Mouse (Mus musculus) intestine, embryonic 14.5 days (tissue): ENCODE data around the gene Zfp663. TPM values are rescaled to one million over a fixed set of nuclear protein-coding genes. Genes with fewer than 3 reads are reported as not detected.

Experiments
- ATAC-seq: fragments of 200-750 bp; cut with Nextera tagmentation; replicated peaks from 2 replicates; pipeline ENCODE4 v1.8.0; 2017; ENCODE audit warnings: low read depth, moderate number of reproducible peaks, moderate TSS enrichment, moderate library complexity; ENCODE audit not compliant: low FRiP score, low TSS enrichment
- DNase-seq: peaks from one replicate; pipeline ENCODE4 v3.0.0-alpha.2; 2018; ENCODE audit warnings: low spot score
- H3K27ac ChIP-seq: fragments of 300-500 bp; sonication (generic); 2 replicates; pipeline ENCODE4 v1.5.1; 2014; ENCODE audit warnings: low read depth, mild to moderate bottlenecking, control low read depth
- H3K27me3 ChIP-seq: fragments of 300-500 bp; sonication (generic); replicated peaks from 2 replicates; pipeline ENCODE4 v1.6.1; 2014; ENCODE audit warnings: low read length, control low read depth; ENCODE audit not compliant: control insufficient read depth, insufficient read depth
- H3K36me3 ChIP-seq: fragments of 300-500 bp; sonication (generic); 2 replicates; pipeline ENCODE4 v1.6.1; 2014; ENCODE audit warnings: low read length, control low read depth; ENCODE audit not compliant: control insufficient read depth, insufficient read depth
- H3K4me1 ChIP-seq: fragments of 300-500 bp; sonication (generic); replicated peaks from 2 replicates; pipeline ENCODE4 v1.6.1; 2014; ENCODE audit warnings: low read length, control low read depth, mixed read lengths; ENCODE audit not compliant: control insufficient read depth, insufficient read depth
- H3K4me2 ChIP-seq: fragments of 300-500 bp; sonication (generic); 2 replicates; pipeline ENCODE4 v1.6.1; 2014; ENCODE audit warnings: low read length
- H3K4me3 ChIP-seq: fragments of 300-500 bp; sonication (generic); 2 replicates; pipeline ENCODE4 v1.5.1; 2014; ENCODE audit warnings: low read depth, low read length, control low read depth, mixed read lengths
- H3K9ac ChIP-seq: fragments of 300-500 bp; sonication (generic); 2 replicates; pipeline ENCODE4 v1.6.1; 2014; ENCODE audit warnings: mild to moderate bottlenecking, low read length
- H3K9me3 ChIP-seq: fragments of 300-500 bp; sonication (generic); 2 replicates; pipeline ENCODE4 v1.6.1; 2016; ENCODE audit warnings: low read length, control low read depth; ENCODE audit not compliant: control insufficient read depth
- WGBS: fragments of 180-500 bp; shearing (Covaris S2); extraction: QIAGEN DNeasy Blood & Tissue Kit; methylation state at CpG from one replicate; pipeline ENCODE4 v1.1.7; 2014; 5-methylcytosine and 5-hydroxymethylcytosine counted together
- polyA plus RNA-seq: library from polyadenylated mRNA; unstranded; fragments of >200 nt; fragmentation: Nextera tagmentation; extraction: Ambion mirVana; gene quantifications from 2 replicates; pipeline ENCODE4 v1.2.1, GENCODE M21; 2014

Zfp663 gene
- polyA plus RNA-seq, 1 experiment from 2014 or later: 0.72 TPM

DNA sequence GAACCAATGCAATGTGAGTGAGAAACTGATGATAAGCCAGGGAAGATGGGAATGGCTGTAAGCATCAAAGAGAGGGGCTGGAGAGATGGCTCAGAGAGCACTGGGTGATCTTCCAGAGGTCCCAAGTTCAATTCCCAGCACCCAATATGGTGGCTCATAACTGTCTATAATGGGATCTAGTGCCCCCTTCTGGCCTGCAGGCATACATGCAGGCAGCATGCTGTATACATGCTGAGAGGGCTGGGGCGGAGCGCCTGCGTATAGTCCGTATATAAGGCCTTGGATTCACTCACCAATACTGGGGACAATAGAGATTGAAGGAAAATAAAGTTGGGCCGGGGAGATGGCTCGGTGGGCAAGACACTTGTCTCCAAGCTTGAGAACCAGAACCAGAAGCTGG lies 5.2 kb downstream of the Zfp663 start:
- no peak overlapping the region for H3K27ac ChIP-seq
- ATAC-seq: no peak
- no peaks in the 10 kb centered on the region for H3K9me3 ChIP-seq
- peaks cover 15% of the 10 kb centered on the region for H3K4me1 ChIP-seq
- H3K9ac ChIP-seq: no peak overlapping the region
- peaks cover 8% of the 10 kb centered on the region; the same call in 1 of the 2 replicates for H3K27me3 ChIP-seq
- H3K4me3 ChIP-seq: no peak overlapping the region
- WGBS: 89% methylated on average over 6 of the region's 6 CpGs
- no peak for DNase-seq
- no peak overlapping the region for H3K4me2 ChIP-seq
- H3K36me3 ChIP-seq: no peaks in the 10 kb centered on the region

DNA sequence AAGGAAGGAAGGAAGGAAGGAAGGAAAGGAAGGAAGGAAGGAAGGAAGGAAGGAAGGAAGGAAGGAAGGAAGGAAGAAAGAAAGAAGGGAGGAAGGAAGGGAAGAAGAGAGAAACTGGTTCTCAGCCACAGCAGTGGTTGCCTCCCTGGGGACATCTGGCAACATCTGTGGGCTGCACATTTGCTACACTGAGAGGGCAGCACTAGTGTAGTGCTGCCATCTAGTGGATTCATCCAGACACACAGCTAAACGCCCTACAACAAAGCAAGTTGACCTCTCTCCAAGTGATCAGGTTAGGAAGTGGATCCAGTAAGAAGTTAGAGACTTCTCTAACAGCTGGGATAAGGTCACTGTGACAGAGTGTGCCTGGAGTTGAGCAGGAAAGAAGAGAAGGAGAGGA lies 7.7 kb downstream of the Zfp663 start:
- no peak overlapping the region for H3K9ac ChIP-seq
- H3K4me3 ChIP-seq: no peak overlapping the region
- H3K4me1 ChIP-seq: no peaks in the 10 kb centered on the region
- peak; percentile 74 for DNase-seq
- no peak overlapping the region for H3K4me2 ChIP-seq
- ATAC-seq: no peak
- 0 out of 2 replicates have a peak, but pooled peaks cover 4% of the 10 kb centered on the region for H3K27me3 ChIP-seq
- H3K9me3 ChIP-seq: no peaks in the 10 kb centered on the region
- no peak overlapping the region for H3K27ac ChIP-seq
- H3K36me3 ChIP-seq: no peaks in the 10 kb centered on the region
- WGBS: 0% methylated on average over 1 of the region's 1 CpGs

DNA sequence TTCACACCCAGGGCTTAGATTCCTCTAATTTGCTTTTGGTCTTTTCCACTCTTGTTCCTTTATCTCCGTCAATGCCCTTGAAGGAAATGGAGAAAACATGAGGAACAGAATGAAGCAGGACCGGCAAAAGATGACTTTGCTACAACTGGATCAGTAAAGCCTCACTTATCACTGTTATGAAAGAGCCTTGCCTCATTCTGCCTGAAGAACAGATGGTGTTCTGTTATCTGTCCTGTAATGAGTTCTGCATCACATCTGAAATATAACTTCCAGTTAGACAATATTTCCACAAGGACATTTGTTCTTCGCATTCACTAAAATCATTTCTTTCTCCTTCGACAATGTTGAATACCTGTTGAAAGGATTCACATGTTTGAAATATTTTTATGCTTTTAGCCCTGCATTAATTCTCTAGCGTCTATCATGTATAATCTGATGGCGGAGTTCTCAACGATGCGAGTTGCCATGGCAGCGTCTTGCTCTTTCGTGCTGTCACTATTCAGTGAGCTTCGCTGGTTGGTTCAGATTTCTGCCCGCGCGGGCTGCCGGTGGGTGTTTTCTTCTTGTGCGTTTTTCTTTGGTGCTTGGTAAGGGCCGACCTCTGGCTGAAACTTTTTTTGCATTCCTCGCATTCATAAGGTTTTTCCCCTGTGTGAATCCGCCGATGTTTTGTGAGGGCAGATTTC lies 16.6 kb downstream of the Zfp663 start:
- no peaks in the 10 kb centered on the region for H3K36me3 ChIP-seq
- peaks cover 15% of the 10 kb centered on the region; the same call in 1 of the 2 replicates for H3K9me3 ChIP-seq
- H3K4me3 ChIP-seq: no peak overlapping the region
- no peak for ATAC-seq
- no peak overlapping the region for H3K4me2 ChIP-seq
- no peaks in the 10 kb centered on the region for H3K27me3 ChIP-seq
- WGBS: 90% methylated on average over 20 of the region's 20 CpGs
- H3K27ac ChIP-seq: no peak overlapping the region
- H3K9ac ChIP-seq: no peak overlapping the region
- H3K4me1 ChIP-seq: no peaks in the 10 kb centered on the region
- no peak for DNase-seq

DNA sequence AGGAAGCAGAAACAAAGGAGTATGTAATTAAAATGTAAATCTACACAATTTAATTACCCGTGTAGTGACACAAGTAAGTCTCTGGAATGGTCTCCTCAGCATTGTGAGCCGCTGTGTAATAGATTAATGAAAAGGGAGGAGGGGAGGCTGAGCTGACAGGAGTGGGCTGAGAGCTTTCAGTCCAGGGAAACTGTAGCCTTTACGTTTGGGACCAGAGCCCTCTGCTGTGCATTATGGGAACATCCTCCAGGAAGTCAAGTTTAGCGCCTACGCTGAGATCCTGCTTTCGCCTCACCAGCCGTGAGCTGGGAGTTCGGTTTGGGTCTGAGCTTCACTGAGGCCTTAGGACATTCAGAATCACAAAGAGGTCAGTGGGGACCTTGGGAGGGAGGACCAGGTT lies 19.1 kb downstream of the Zfp663 start:
- no peaks in the 10 kb centered on the region for H3K36me3 ChIP-seq
- no peaks in the 10 kb centered on the region for H3K27me3 ChIP-seq
- DNase-seq: no peak
- ATAC-seq: no peak
- H3K9ac ChIP-seq: no peak overlapping the region
- no peak overlapping the region for H3K27ac ChIP-seq
- H3K4me2 ChIP-seq: no peak overlapping the region
- H3K9me3 ChIP-seq: peaks cover 15% of the 10 kb centered on the region; the same call in 1 of the 2 replicates
- no peak overlapping the region for H3K4me3 ChIP-seq
- no peaks in the 10 kb centered on the region for H3K4me1 ChIP-seq
- WGBS: 24% methylated on average over 8 of the region's 8 CpGs

DNA sequence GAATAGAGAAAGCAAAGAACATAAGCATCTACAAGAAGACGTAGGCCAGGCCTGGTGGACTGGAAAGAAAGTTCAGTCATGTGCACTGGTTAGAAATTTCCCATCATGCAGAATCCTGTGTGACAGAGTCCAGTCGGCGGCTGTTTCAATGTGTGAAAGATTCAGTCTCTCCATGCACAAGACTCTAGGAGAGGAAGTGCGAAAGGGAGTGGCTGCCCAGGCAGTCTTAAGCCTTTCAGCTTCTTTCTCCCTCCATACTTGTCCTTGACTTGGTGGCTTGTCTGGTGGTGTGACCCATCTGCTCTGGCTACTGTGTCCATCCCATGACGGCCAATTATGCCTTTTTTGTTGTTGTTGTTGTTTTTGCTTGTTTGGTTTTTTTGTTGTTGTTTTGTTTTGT lies 22.3 kb downstream of the Zfp663 start:
- no peaks in the 10 kb centered on the region for H3K4me1 ChIP-seq
- WGBS: 85% methylated on average over 5 of the region's 5 CpGs
- ATAC-seq: no peak
- no peak overlapping the region for H3K9ac ChIP-seq
- no peaks in the 10 kb centered on the region for H3K9me3 ChIP-seq
- H3K4me2 ChIP-seq: no peak overlapping the region
- DNase-seq: no peak
- no peak overlapping the region for H3K4me3 ChIP-seq
- H3K36me3 ChIP-seq: no peaks in the 10 kb centered on the region
- no peak overlapping the region for H3K27ac ChIP-seq
- no peaks in the 10 kb centered on the region for H3K27me3 ChIP-seq

DNA sequence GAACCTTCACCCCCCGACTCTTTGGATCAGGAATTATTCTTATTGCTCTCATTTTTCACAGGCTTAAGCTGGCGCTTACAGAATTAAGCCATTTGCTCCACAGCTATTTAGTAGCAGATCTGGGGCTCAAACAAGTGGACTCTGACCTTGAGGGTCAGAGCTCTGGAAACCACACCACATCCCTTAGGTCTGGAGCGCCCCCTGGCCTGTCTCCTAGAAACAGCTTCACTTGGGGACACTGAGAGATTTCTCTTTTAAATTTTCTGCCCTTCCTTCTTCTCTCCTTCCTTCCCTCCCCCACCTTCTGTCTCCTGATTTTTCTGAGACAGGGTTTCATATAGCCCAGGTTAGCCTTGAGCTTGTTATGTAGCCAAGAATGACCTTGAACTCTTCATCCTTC lies 31.3 kb downstream of the Zfp663 start:
- no peaks in the 10 kb centered on the region for H3K36me3 ChIP-seq
- ATAC-seq (no peak), DNase-seq (no peak)
- H3K27ac ChIP-seq: no peak overlapping the region
- H3K4me1 ChIP-seq: no peaks in the 10 kb centered on the region
- no peak overlapping the region for H3K9ac ChIP-seq
- H3K27me3 ChIP-seq: no peaks in the 10 kb centered on the region
- H3K4me3 ChIP-seq: no peak overlapping the region
- WGBS: 34% methylated on average over 3 of the region's 3 CpGs
- no peaks in the 10 kb centered on the region for H3K9me3 ChIP-seq
- no peak overlapping the region for H3K4me2 ChIP-seq

DNA sequence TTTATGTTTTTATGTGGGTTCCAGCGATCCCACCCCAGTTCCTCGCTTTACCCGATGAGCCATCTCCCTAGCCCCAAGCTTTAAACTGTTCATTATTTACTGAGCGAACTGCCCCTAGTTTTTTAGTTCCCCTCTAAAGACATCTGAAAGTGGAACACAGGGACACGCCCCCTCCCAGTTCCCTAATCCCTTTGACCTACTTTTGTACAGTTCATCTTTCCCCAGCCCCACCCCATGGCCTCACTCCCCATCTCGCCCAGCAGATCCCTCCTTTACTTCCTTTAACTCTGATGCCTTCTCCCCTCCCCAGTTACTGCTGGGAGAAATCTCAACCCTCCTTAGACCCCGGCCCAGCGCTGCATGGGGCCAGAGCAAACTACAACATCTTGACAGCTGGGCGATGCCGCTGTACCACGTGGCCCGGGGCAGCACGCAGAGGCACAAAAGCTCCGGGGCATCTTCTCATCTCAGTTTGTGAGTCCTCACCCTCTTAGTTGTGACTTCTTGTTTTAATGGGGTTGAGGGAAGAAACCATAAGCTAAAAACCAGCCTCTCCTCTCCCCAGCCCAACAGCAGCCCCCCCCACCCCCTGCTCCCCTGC lies 35.8 kb downstream of the Zfp663 start:
- no peaks in the 10 kb centered on the region for H3K36me3 ChIP-seq
- 0 out of 2 replicates have a peak, but pooled peaks cover 3% of the 10 kb centered on the region for H3K9me3 ChIP-seq
- WGBS: 56% methylated on average over 14 of the region's 14 CpGs
- no peak overlapping the region for H3K9ac ChIP-seq
- no peaks in the 10 kb centered on the region for H3K27me3 ChIP-seq
- H3K27ac ChIP-seq: no peak overlapping the region
- ATAC-seq (no peak), DNase-seq (no peak)
- no peak overlapping the region for H3K4me3 ChIP-seq
- no peaks in the 10 kb centered on the region for H3K4me1 ChIP-seq
- no peak overlapping the region for H3K4me2 ChIP-seq

DNA sequence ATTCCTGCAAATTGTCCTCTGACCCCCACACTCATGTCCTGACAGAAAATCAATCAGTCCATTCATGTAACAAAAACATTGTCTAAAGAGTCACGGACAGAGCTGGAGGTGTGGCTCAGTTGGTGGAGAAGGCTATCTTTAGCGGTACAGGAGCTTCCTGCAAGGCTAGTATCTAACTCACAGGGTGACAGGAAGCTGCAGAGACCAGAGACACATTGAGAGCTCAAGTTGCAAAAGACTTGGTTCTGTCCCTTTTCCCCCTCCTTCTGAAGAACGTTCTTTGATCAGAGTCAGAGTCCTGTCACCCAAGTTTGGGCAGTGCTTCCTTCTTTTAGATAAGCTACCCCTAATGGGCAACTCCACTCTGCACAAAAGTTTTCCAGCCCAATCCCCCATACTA lies 38.8 kb downstream of the Zfp663 start:
- no peak for ATAC-seq
- DNase-seq: no peak
- H3K4me1 ChIP-seq: peaks cover 15% of the 10 kb centered on the region
- no peak overlapping the region for H3K4me2 ChIP-seq
- H3K36me3 ChIP-seq: no peaks in the 10 kb centered on the region
- 15% methylated on average over 3 of the region's 3 CpGs for WGBS
- no peak overlapping the region for H3K9ac ChIP-seq
- H3K27ac ChIP-seq: no peak overlapping the region
- H3K9me3 ChIP-seq: 0 out of 2 replicates have a peak, but pooled peaks cover 3% of the 10 kb centered on the region
- H3K4me3 ChIP-seq: no peak overlapping the region
- no peaks in the 10 kb centered on the region for H3K27me3 ChIP-seq

DNA sequence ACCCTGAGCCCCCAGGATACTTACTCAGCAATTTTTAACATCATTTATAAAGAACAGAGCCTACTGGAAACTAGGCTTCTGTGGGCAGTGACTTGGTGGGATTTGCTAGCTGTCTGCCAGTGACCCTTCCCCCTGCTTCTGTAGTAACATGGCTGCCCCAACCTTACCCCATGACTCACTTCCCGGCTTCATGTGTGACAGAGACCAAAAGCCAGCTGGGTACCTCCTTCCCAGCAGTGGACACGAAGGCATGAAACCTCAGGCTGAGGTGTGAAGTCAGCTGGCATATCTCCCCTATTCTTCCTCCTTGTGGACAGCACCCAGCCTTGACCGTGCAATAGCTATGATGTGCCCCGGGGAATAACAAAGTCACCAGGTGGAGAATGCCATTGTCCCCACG lies 39.8 kb downstream of the Zfp663 start:
- no peak overlapping the region for H3K27ac ChIP-seq
- no peak overlapping the region for H3K4me2 ChIP-seq
- H3K9me3 ChIP-seq: 0 out of 2 replicates have a peak, but pooled peaks cover 3% of the 10 kb centered on the region
- no peak overlapping the region for H3K4me3 ChIP-seq
- DNase-seq: no peak
- no peak for ATAC-seq
- H3K27me3 ChIP-seq: no peaks in the 10 kb centered on the region
- WGBS: 79% methylated on average over 5 of the region's 5 CpGs
- no peaks in the 10 kb centered on the region for H3K36me3 ChIP-seq
- no peak overlapping the region for H3K9ac ChIP-seq
- peaks cover 22% of the 10 kb centered on the region for H3K4me1 ChIP-seq
